Mouse (Mus musculus) olfactory bulb, adult 2 months (tissue): ENCODE measurements around the gene Paxx.

Experiments used
- CTCF ChIP-seq: fragments of 200-500 bp; IDR thresholded peaks from 2 replicates; pipeline ENCODE4 v1.5.1; 2012; ENCODE audit warnings: low read depth, mild to moderate bottlenecking, low read length, moderate library complexity; ENCODE audit not compliant: insufficient read depth
- POLR2A ChIP-seq: fragments of 200-500 bp; IDR thresholded peaks from 2 replicates; pipeline ENCODE4 v1.6.1; 2012; ENCODE audit warnings: mild to moderate bottlenecking, low read depth, low read length, moderate library complexity; ENCODE audit not compliant: insufficient read depth

DNA sequence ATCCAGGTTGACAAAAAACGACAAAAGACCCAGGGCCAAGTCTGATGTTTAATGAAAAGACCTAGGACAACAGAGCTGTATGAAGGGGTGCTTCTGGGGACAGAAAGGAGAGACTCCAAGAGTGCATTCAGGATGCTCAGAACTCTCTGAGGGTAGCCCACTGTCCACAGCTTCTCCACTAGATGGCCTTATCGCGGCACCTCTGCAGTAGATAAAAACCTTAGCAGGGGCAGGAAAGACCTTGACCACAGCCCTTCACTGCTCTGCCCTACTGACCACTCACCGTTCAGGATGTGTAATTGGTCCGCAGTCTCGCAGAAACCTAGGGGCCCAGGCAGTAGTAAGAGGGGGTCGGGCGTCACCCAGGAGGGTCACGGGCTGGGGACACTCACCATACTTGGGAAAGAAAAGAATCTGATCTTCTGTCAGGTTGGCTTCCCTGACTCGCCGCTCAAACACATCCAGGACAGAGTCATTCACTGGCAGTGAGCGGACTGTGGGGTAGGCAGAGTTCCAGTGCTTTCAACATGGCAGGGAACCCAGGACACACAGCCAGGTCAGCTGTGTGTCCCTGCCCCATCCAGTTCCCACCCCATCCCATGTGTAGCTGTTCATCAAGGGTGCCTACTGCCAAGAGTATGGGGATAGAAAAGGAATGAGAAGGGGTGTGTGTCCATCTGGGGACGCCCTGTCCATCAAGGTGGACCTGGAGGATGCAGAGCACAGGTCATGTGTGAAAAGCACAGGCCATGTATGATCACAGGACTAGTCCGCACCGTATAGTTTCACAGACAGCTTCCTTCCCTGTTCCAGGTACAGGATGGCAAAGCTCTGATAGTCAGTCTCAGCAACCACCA is 38.0 kb upstream of the Paxx start:
- TF ChIP-seq CTCF (no peak), POLR2A (no peak)
